Mouse (Mus musculus) neural tube, embryonic 14.5 days (tissue): ENCODE data around the gene Hapln2. TPM values are rescaled to one million over a fixed set of nuclear protein-coding genes. Genes with fewer than 3 reads are reported as not detected.
A peak's percentile ranks its signal among the peaks of the same experiment; 100 is the strongest.

Experiments used
- ATAC-seq: fragments of 200-750 bp; cut with Nextera tagmentation; 2 replicates; pipeline ENCODE4 v1.8.0; 2017; ENCODE audit warnings: low read depth, mild to moderate bottlenecking, moderate TSS enrichment, moderate library complexity
- H3K27ac ChIP-seq: fragments of 300-500 bp; sonication (generic); 2 replicates; pipeline ENCODE4 v1.5.1; 2014; ENCODE audit warnings: low read depth, mild to moderate bottlenecking, control low read depth, low read length, moderate library complexity, mixed read lengths
- H3K27me3 ChIP-seq: fragments of 300-500 bp; sonication (generic); 2 replicates; pipeline ENCODE4 v1.6.1; 2014; ENCODE audit warnings: low read length; ENCODE audit not compliant: control insufficient read depth, insufficient read depth
- H3K36me3 ChIP-seq: fragments of 300-500 bp; sonication (generic); 2 replicates; pipeline ENCODE4 v1.6.1; 2014; ENCODE audit warnings: low read length, mixed read lengths; ENCODE audit not compliant: control insufficient read depth, insufficient read depth
- H3K4me1 ChIP-seq: fragments of 300-500 bp; sonication (generic); 2 replicates; pipeline ENCODE4 v1.6.1; 2014; ENCODE audit warnings: low read length; ENCODE audit not compliant: control insufficient read depth, insufficient read depth
- H3K4me2 ChIP-seq: fragments of 300-500 bp; sonication (generic); 2 replicates; pipeline ENCODE4 v1.6.1; 2014; ENCODE audit warnings: mild to moderate bottlenecking, low read depth, low read length, control low read depth
- H3K4me3 ChIP-seq: fragments of 300-500 bp; sonication (generic); 2 replicates; pipeline ENCODE4 v1.5.1; 2014; ENCODE audit warnings: low read depth, low read length, control low read depth, mixed read lengths
- H3K9ac ChIP-seq: fragments of 300-500 bp; sonication (generic); replicated peaks from 2 replicates; pipeline ENCODE4 v1.6.1; 2014; ENCODE audit warnings: low read depth, mild to moderate bottlenecking, control low read depth, low read length, mixed read lengths
- H3K9me3 ChIP-seq: fragments of 300-500 bp; sonication (generic); 2 replicates; pipeline ENCODE4 v1.6.1; 2016; ENCODE audit warnings: low read length; ENCODE audit not compliant: control insufficient read depth
- WGBS: fragments of 180-500 bp; shearing (Covaris S2); extraction: QIAGEN DNeasy Blood & Tissue Kit; methylation state at CpG from one replicate; pipeline ENCODE4 v1.1.7; 2014; 5-methylcytosine and 5-hydroxymethylcytosine counted together
- polyA plus RNA-seq: library from polyadenylated mRNA; unstranded; fragments of >200 nt; fragmentation: Nextera tagmentation; extraction: Ambion mirVana; gene quantifications from 2 replicates; pipeline ENCODE4 v1.2.1, GENCODE M21; 2014

Gene Hapln2
- polyA plus RNA-seq, 1 experiment from 2014 or later = 0.76 TPM

DNA sequence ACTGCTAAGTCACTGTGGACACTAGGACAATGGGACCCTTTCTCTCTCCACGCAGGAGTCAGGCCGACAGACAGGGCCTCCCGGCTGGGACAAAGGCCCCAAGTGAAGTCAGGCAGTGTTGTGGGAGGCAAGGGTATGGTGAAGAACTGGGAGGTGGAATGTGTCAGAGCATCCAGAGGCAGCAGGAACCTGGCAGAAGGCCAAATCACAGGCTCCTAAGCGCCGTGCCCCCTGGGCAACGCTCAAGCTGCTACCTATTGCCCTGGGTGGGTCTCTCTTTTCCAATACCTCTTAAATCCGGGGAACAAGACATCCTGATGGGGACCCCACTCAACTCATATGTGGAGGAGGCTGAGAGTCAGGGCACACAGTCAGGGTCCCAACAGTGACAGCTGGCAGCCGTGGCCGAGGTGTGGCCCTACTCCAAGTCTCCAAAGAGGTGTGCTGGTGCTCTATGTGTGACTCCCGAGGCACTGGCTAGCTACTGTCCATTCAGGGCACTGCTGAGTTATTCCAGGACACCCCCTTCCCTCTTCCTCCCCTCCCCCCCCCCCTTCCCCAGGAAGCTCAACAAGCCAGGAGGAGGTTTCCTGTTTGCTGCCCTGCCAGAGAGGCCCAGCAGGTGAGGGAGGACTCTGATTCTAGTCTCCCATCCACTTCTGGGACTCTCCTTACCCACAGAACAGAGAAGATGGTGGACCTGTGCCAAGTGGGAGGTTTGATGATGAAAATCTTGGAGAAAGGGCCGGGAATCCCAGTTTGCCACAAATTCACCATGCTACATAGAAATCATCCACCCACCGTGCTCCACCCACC lies 41.7 kb downstream of the Hapln2 start:
- Histone ChIP-seq H3K4me3 (no peak overlapping the region), H3K27ac (peak overlapping the region; percentile 53; the same call in 1 of the 2 replicates), H3K9me3 (no peaks in the 10 kb centered on the region), H3K36me3 (no peaks in the 10 kb centered on the region), H3K4me2 (no peak overlapping the region), H3K27me3 (no peaks in the 10 kb centered on the region), H3K4me1 (peaks cover 40% of the 10 kb centered on the region), H3K9ac (no peak overlapping the region)
- 0 out of 2 replicates have a peak, but pooled peaks have one; percentile 3 for ATAC-seq
- WGBS = 27% methylated on average over 12 of the region's 12 CpGs

DNA sequence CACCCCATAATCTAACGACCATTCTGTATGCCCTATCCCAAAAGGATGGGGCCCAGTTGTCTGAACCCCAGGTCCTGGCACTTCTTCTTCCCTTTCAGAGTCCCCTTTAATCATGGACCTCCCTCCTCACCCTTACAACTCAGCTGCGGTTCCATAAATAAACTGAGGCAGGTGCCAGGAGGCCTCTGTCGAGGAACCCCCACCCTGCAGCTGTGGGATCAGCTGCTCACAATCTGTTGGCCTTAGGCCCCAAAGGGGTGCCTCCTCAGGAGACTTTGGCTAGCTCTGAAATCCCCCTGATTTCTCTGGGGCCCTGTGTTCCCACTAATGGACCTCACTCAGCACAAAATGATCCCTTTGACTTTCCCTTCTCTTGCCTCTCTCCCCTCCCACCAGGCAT lies 43.3 kb downstream of the Hapln2 start:
- Histone ChIP-seq H3K36me3 (no peaks in the 10 kb centered on the region), H3K4me2 (no peak overlapping the region), H3K9me3 (no peaks in the 10 kb centered on the region), H3K27ac (no peak overlapping the region), H3K4me1 (peaks cover 40% of the 10 kb centered on the region), H3K9ac (no peak overlapping the region), H3K27me3 (no peaks in the 10 kb centered on the region), H3K4me3 (no peak overlapping the region)
- WGBS = 17% methylated on average over 3 of the region's 3 CpGs
- no peak for ATAC-seq

DNA sequence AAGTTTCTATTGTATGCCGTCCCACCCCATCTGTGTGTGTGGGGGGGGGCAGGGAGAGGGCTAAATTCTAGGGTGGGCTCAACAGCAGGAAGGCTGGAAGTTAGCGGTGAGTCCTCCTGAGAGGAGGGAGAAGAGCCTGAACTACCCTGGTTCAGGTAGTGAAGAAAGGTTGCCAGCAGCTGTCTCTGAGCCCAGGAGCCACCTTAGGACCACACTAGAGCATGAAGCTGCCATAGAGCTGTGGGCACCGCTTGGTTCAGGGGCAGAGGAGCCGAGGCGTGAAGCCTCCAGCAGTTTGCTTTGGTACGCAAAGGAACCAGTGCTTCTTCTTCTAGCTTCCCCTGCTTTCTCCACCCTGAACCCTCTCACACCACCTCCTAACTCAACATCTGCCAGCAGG lies 43.8 kb downstream of the Hapln2 start:
- Histone ChIP-seq H3K27ac (0 out of 2 replicates have a peak overlapping the region, but pooled peaks have one; percentile 10), H3K9me3 (no peaks in the 10 kb centered on the region), H3K4me1 (peaks cover 40% of the 10 kb centered on the region), H3K27me3 (no peaks in the 10 kb centered on the region), H3K36me3 (no peaks in the 10 kb centered on the region), H3K9ac (no peak overlapping the region), H3K4me3 (no peak overlapping the region), H3K4me2 (no peak overlapping the region; the same call in 1 of the 2 replicates)
- ATAC-seq = no peak
- WGBS = 55% methylated on average over 6 of the region's 6 CpGs

DNA sequence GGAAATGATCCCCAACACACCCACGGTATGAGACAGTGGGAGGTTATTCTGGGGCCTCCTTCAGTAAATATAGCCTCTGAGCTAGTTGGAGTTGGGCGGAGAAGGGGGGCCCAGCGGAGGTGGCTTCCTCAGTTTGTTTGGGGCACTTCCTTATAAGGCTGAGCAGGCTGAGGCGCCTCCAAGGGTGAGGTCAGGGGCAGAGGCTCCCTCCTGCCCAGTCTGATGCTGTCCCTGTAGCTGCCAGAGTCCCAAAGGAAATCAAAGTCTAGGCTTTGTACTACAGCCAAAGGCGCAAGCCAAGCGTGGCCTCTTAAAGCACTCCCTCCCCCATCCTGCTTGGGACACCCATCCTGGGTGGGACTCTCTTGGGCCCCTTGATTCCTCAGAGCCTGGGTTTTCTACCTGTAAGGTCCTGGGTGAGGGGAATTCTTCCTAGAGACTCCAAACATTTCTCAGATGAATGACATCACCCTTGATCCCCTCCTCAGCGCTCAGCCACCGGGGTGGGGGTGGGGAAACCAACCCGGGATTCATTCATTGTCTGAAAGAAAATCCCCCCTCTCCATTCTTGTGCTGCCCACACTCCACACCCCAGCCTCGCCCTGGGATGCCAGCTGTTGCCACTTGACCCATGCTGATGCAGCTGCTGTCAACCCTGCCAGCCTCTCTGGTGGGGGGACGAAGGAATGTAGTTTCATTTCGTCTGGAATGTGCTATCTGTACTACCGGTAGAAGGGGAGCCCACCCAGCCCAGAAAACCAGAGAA lies 44.4 kb downstream of the Hapln2 start:
- Histone ChIP-seq H3K4me1 (peaks cover 38% of the 10 kb centered on the region), H3K4me2 (peak overlapping the region; percentile 3; the same call in 1 of the 2 replicates)
- no peak for ATAC-seq

DNA sequence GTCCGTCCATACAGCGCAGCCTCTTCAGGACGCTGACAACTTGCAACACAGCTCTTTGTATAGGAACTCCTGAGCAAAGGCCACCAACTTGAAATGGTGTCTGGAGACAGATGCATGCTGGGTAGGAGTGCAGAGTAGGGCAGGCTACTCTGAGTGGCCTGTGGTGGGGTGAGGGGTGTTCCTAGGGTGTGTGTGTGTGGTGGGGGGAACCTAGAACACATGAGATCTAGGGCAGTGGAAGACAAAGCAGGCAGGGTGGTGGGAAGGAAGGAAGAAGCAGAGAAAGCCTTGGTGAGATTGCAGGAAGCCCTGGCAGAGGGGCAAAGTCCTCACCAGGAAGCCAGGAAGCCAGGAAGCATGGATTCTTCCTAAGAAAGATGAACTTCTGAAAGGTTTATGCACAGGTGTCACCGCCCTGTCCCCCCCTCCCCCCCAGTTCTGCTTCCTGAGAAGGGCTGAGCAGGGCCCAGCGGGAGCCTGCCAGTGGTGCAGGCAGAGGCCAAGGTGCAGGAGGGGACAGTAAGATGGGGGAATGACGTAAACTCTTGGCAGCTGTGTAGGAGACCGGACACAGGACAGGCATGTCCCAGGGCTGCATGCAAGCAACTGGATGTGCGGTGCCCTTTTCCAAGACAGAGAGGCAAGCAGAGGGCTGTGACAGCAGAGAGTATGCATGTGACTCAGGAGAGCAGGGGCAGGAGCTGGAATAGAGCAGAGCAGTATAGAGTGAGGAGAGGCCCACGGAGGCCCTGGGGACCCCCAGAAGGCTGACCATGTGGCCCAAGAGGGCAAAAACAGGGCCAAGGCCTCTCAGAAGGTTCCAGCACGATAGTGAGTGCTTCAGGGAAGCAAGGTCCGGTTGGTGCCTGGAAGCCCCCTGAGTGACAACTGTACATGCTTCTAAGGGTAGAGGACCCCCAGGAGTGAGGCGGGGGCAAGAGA lies 45.2 kb downstream of the Hapln2 start:
- H3K27me3 ChIP-seq = no peaks in the 10 kb centered on the region
- H3K4me1 ChIP-seq = peaks cover 32% of the 10 kb centered on the region
- WGBS = 38% methylated on average over 12 of the region's 12 CpGs
- no peak overlapping the region; the same call in 1 of the 2 replicates for H3K4me2 ChIP-seq
- H3K9ac ChIP-seq = peak overlapping the region; percentile 32
- no peaks in the 10 kb centered on the region for H3K36me3 ChIP-seq
- ATAC-seq = no peak
- H3K9me3 ChIP-seq = no peaks in the 10 kb centered on the region
- H3K27ac ChIP-seq = peak overlapping the region; percentile 64
- H3K4me3 ChIP-seq = no peak overlapping the region

More for the DNA sequence above, 44.4 kb downstream of the Hapln2 start:
- Histone ChIP-seq H3K9ac (peak overlapping the region; percentile 32), H3K9me3 (no peaks in the 10 kb centered on the region), H3K27me3 (no peaks in the 10 kb centered on the region), H3K27ac (peak overlapping the region; percentile 64), H3K4me3 (no peak overlapping the region), H3K36me3 (no peaks in the 10 kb centered on the region)
- 5% methylated on average over 13 of the region's 13 CpGs for whole genome bisulfite sequencing

DNA sequence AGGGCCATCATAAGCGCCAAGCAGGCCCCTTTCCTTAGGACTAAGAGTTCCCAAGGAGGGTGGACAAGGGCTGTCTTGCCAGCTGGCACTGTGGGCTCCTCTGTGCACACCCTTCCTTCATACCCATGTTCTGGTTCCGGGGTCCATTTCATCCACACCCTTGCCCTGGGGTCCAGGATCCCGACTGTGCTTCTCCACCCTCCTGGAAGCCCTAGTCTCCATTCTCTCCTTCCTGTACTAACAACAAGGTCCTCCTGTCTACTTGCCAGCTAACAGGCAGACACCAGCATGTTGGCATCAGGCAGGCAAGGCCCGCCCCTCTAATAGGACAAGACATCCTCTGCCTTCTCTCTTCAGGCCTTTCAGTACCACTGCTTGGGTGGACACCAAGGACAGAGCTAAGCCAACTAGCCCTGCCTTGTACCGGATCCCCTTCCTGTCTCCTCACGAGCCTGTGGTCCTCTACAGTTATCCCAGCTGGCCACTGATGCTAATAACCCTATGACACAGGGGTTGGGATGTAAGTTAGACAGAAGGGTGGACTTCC lies 46.1 kb downstream of the Hapln2 start:
- Histone ChIP-seq H3K4me2 (no peak overlapping the region), H3K27ac (no peak overlapping the region), H3K4me3 (no peak overlapping the region), H3K9ac (no peak overlapping the region), H3K9me3 (no peaks in the 10 kb centered on the region), H3K36me3 (no peaks in the 10 kb centered on the region), H3K4me1 (peaks cover 29% of the 10 kb centered on the region), H3K27me3 (no peaks in the 10 kb centered on the region)
- 87% methylated on average over 6 of the region's 6 CpGs for WGBS
- ATAC-seq = no peak

DNA sequence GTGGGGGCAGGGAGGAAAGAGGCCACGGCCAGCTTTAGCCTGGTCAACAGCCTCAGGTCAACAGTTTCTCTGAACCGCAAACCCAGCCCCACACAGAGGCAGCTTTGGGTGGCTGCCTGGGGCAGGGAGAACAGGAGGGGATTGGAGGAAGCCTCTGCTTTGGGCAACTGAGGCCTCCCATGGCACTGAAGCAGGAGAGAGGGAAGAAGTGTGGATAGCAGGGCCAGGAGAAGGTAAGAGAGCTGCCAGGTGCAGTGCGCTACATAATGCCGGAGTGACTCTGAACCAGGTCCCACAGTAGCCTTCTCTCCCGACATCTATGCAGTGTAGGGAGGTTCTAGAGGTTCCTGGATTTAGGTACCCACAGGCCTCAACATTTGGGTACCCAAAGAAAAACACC lies 46.7 kb downstream of the Hapln2 start:
- Histone ChIP-seq H3K9me3 (no peaks in the 10 kb centered on the region), H3K36me3 (no peaks in the 10 kb centered on the region), H3K4me1 (peaks cover 29% of the 10 kb centered on the region), H3K4me2 (no peak overlapping the region), H3K4me3 (no peak overlapping the region), H3K27ac (no peak overlapping the region), H3K9ac (no peak overlapping the region), H3K27me3 (no peaks in the 10 kb centered on the region)
- ATAC-seq = no peak
- WGBS = 69% methylated on average over 5 of the region's 5 CpGs

DNA sequence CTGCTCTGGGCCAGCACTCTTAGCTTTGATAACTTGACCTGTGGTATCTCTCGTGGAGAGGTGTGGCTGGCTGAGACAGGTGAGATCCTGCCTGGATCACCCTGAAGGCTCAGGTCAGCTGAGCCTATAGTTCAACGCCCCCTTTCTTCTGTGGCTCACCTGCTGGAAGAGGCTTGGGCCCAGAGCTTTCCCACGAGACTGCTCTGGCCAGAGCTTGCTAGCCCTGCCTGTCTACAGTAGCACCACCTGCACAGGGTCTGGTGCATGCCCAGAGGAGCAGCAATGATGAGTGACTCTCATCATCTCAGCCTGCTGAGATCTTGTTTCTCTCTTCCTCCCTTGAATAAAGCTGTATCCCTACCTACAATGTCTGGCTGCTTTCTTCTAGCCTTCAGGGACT lies 47.3 kb downstream of the Hapln2 start:
- H3K4me1 ChIP-seq = peaks cover 27% of the 10 kb centered on the region
- no peak for ATAC-seq
- H3K9me3 ChIP-seq = no peaks in the 10 kb centered on the region
- H3K4me3 ChIP-seq = no peak overlapping the region
- 82% methylated on average over 3 of the region's 3 CpGs for WGBS
- no peak overlapping the region for H3K9ac ChIP-seq
- H3K27ac ChIP-seq = no peak overlapping the region
- no peak overlapping the region for H3K4me2 ChIP-seq
- H3K36me3 ChIP-seq = no peaks in the 10 kb centered on the region
- no peaks in the 10 kb centered on the region for H3K27me3 ChIP-seq
